Mouse (Mus musculus) embryonic facial prominence, embryonic 10.5 days (tissue): ENCODE measurements around the gene Glt6d1. TPM values are rescaled to one million over a fixed set of nuclear protein-coding genes. Genes with fewer than 3 reads are reported as not detected.

Experiments
- DNase-seq: peaks from one replicate; pipeline ENCODE4 v3.0.0-alpha.2; 2017; ENCODE audit warnings: low spot score
- H3K27ac ChIP-seq: fragments of 300-500 bp; sonication (generic); replicated peaks from 2 replicates; pipeline ENCODE4 v1.5.1; 2016; ENCODE audit warnings: mild to moderate bottlenecking
- H3K27me3 ChIP-seq: fragments of 300-500 bp; sonication (generic); replicated peaks from 2 replicates; pipeline ENCODE4 v1.6.1; 2016; ENCODE audit warnings: low read depth, mild to moderate bottlenecking; ENCODE audit not compliant: poor library complexity, severe bottlenecking
- H3K36me3 ChIP-seq: fragments of 300-500 bp; sonication (generic); replicated peaks from 2 replicates; pipeline ENCODE4 v1.6.1; 2016; ENCODE audit warnings: mild to moderate bottlenecking, moderate library complexity
- H3K4me1 ChIP-seq: fragments of 300-500 bp; sonication (generic); 2 replicates; pipeline ENCODE4 v1.6.1; 2016
- H3K4me3 ChIP-seq: fragments of 300-500 bp; sonication (generic); 2 replicates; pipeline ENCODE4 v1.5.1; 2016; ENCODE audit warnings: mild to moderate bottlenecking, moderate library complexity
- H3K9me3 ChIP-seq: fragments of 300-500 bp; sonication (generic); 2 replicates; pipeline ENCODE4 v1.6.1; 2016; ENCODE audit warnings: mild to moderate bottlenecking
- WGBS: fragments of 180-500 bp; shearing (Covaris S2); methylation state at CpG from one replicate; pipeline ENCODE4 v1.1.7; 2016; 5-methylcytosine and 5-hydroxymethylcytosine counted together
- polyA plus RNA-seq: library from polyadenylated mRNA; unstranded; fragments of >200 nt; fragmentation: Nextera tagmentation; extraction: Ambion mirVana; gene quantifications from 2 replicates; pipeline ENCODE4 v1.2.1, GENCODE M21; 2016

The Glt6d1 gene
- polyA plus RNA-seq, 1 experiment from 2014 or later = not detected

DNA sequence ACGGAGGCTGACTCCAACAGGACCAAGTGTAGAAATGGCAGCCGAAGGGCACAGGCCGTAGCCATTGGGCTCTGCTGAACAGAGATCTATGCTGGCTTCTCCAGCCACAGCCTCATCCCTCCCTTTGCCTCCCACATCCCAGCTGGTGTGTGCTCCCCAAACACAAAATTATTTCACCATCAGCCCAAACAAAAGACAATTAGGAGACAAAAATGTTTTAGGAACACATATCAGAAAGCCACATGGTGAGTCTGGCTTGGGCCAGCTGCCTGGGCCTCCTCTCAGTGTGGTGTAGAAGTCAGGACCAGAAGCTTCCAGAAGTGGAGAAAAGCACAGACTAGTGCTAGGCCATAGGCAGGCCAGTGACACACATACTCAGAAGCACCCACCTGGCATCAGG, 28.4 kb upstream of the Glt6d1 start:
- Histone ChIP-seq H3K9me3 (no peaks in the 10 kb centered on the region), H3K4me1 (0 out of 2 replicates have a peak, but pooled peaks cover 7% of the 10 kb centered on the region), H3K4me3 (no peak overlapping the region), H3K27ac (no peak overlapping the region), H3K27me3 (no peaks in the 10 kb centered on the region), H3K36me3 (no peaks in the 10 kb centered on the region)
- DNase-seq = no peak
- 89% methylated on average over 3 of the region's 3 CpGs for WGBS

DNA sequence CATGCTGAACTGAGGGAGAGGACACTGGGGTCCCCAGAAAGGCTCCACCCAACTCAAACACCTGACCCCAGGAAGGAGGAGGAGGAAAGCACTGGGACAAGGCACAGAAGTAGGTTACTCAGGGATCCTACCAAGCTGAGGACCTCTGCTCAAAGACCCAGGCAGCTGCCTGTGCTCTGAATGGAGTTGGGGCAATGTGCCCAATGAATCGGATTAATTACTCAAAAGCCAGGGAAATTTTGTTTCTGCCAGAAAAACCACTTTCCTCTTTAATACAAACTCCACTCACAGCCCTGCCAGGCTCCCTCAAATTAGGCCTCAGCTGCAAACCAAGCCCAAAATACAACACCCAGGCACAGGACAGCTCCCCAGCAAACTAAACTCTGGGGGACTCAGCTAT, 27.1 kb upstream of the Glt6d1 start:
- H3K9me3 ChIP-seq = no peaks in the 10 kb centered on the region
- H3K4me3 ChIP-seq = no peak overlapping the region
- DNase-seq = no peak
- H3K36me3 ChIP-seq = no peaks in the 10 kb centered on the region
- 0 out of 2 replicates have a peak, but pooled peaks cover 10% of the 10 kb centered on the region for H3K4me1 ChIP-seq
- H3K27ac ChIP-seq = no peak overlapping the region
- WGBS = 84% methylated on average over 1 of the region's 1 CpGs
- no peaks in the 10 kb centered on the region for H3K27me3 ChIP-seq

DNA sequence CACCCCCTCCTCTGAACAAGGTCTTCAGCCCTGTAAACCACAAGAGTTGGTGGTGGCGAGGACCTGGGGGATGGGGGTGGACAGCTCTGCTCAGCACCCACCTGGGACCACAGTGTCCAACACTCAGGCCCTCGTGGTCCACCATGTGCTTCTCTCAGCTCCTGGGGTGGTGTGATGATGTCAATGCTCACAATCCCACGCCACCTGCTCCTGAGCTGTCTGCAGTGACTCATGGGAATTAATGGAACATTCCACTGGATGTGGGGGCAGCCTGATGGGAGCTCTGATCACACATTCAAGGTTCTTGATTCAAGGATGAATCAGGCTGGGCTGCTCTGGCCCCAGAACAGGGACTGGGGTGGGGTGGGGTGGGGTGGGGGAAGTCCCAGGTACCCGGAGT, 26.5 kb upstream of the Glt6d1 start:
- no peak overlapping the region for H3K27ac ChIP-seq
- no peak overlapping the region for H3K4me3 ChIP-seq
- no peaks in the 10 kb centered on the region for H3K27me3 ChIP-seq
- H3K4me1 ChIP-seq = 0 out of 2 replicates have a peak, but pooled peaks cover 10% of the 10 kb centered on the region
- WGBS = 80% methylated on average over 4 of the region's 4 CpGs
- no peaks in the 10 kb centered on the region for H3K9me3 ChIP-seq
- no peak for DNase-seq
- no peaks in the 10 kb centered on the region for H3K36me3 ChIP-seq

DNA sequence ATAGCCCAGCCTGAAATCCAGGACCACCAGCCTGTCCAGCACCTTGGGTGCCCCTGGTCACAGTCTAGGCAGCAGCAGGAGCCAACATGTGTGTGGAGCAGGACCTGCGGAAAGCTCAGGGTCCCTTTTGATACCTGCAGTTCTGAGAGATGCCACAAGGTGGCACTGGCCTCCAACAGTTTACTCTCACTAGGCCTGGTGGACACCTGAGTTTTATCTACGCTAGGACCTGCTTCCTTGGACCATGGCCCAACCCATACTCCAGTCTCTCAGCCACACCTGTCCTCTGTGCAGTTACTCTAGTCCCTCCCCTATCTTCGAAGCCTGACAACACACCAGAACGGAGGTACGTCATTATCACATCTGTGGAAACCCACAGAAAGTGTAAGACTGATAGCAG, 20.6 kb upstream of the Glt6d1 start:
- Histone ChIP-seq H3K27me3 (no peaks in the 10 kb centered on the region), H3K4me1 (0 out of 2 replicates have a peak, but pooled peaks cover 10% of the 10 kb centered on the region), H3K27ac (no peak overlapping the region), H3K36me3 (no peaks in the 10 kb centered on the region), H3K4me3 (no peak overlapping the region), H3K9me3 (no peaks in the 10 kb centered on the region)
- WGBS = 50% methylated on average over 5 of the region's 5 CpGs
- peak; percentile 78 for DNase-seq

DNA sequence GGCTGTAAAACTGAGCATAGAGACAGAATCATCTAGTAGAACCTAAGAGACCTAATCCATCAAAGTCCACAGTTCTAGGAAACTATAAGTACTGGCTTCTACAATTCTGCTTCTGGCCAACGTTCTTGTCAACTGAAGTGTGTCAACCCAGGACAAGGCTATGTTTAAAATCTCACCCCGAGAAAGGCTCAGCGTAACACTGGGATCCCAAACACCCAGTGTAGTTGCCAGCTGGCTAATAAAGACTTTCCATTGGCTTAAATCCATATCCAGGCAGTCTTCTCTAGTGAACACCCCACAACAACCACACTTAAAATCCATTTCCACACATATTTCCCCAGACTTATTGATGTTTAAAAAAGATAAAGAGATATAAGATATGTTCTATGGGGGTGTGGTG, 15.1 kb upstream of the Glt6d1 start:
- WGBS = 92% methylated on average over 3 of the region's 3 CpGs
- H3K9me3 ChIP-seq = no peaks in the 10 kb centered on the region
- no peak for DNase-seq
- H3K4me3 ChIP-seq = no peak overlapping the region
- H3K27me3 ChIP-seq = no peaks in the 10 kb centered on the region
- H3K36me3 ChIP-seq = no peaks in the 10 kb centered on the region
- no peaks in the 10 kb centered on the region for H3K4me1 ChIP-seq
- no peak overlapping the region for H3K27ac ChIP-seq

DNA sequence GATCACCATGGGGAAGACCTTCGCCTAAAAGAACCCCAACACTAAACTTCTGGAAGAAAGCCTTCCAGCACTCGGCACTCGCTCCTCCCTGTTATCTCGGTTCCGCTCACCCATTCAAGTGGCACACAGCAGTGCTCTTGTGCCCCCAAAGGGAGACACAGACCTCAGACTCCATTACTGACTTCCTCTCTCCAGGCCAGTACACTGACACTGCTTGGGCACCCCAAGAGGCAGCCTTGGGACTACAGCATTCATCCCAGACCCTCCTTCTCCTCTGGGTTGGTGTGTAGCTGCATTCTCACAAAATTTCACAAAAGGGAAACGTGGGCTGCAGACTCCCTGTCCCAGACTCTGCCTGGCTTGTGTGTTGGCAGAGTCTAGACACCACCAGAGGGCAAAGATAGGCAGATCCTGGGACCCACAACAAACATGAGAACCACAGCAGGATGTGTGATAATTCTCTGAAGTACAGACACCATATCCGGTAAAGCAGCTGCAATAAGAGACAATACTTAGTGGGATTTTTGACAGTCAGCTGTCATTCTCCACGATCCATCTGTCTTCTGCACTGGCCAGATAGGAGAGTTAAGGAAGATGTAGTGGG, 12.8 kb upstream of the Glt6d1 start:
- Histone ChIP-seq H3K27me3 (no peaks in the 10 kb centered on the region), H3K4me1 (no peaks in the 10 kb centered on the region), H3K9me3 (no peaks in the 10 kb centered on the region), H3K27ac (no peak overlapping the region), H3K4me3 (no peak overlapping the region), H3K36me3 (no peaks in the 10 kb centered on the region)
- 79% methylated on average over 8 of the region's 8 CpGs for WGBS
- no peak for DNase-seq

DNA sequence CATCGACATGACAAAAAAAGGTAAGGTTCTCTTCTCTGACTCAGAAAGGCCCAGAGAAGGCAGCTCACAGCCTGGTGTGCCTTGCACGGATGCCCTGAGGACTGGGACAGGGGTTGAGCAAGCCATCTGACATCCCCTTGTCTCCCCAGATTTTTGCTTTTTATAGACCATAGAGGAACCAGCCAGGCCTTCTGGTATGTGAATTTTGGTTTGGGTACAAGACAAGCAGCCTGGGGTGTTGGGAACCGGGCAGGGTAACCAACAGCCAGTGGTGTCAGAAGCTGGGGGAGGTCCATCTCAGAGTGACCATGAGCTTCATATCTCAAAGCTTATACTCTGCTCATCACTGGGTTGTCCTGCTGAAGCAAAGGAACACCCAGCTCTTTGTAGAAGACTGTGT, 9.1 kb upstream of the Glt6d1 start:
- WGBS = 79% methylated on average over 3 of the region's 3 CpGs
- Histone ChIP-seq H3K36me3 (no peaks in the 10 kb centered on the region), H3K27ac (no peak overlapping the region), H3K4me1 (no peaks in the 10 kb centered on the region), H3K9me3 (no peaks in the 10 kb centered on the region), H3K27me3 (no peaks in the 10 kb centered on the region), H3K4me3 (no peak overlapping the region)
- no peak for DNase-seq

DNA sequence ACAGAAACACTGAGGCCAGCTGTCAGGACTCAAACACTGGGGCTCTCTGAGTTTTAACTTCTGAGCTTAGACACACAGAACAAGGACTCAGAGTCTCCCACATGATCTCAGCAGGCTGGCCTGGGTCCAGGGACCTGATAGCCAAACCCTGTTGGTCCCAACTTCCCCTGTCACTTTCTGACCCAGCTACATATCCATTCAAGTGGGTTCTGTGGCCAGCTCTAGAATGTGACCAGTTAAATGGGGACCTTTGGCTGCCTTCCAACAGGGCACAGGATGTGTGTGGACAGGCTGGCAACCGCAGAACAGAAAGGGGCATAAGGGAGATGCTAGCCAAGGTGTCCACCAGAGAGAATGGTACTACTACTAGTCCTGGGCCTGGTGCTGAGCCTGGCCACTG, 7.2 kb upstream of the Glt6d1 start, which contains the start of gene Lcn9:
Gene Lcn9, plus strand, starts transcription at position 348 of the 400 bp plus-strand sequence.
- 91% methylated on average over 1 of the region's 1 CpGs for WGBS
- Histone ChIP-seq H3K27me3 (no peaks in the 10 kb centered on the region), H3K4me3 (no peak within 1 kb of the TSS), H3K27ac (no peak within 1 kb of the TSS), H3K36me3 (no peaks in the 10 kb centered on the region), H3K9me3 (no peaks in the 10 kb centered on the region), H3K4me1 (no peaks in the 10 kb centered on the region)
- no peak for DNase-seq

DNA sequence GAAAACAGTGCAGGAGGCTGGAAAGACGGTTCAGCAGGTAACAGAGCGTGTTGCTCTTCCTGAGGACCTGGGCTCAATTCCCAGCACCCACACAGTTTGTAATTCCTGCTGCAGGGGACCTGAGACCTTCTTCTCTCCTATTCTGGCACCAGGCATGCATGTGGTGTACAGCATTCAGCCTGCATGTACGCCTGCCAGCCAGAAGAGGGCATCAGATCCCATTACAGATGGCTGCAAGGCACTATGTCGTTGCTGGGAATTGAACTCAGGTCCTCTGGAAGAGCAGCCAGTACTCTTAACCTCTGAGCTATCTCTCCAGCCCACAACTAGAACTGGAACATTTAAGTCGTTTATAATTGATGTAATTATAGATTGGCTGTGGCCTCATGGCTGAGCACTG, 2.3 kb downstream of the Glt6d1 start:
- Histone ChIP-seq H3K4me1 (no peaks in the 10 kb centered on the region), H3K27me3 (no peaks in the 10 kb centered on the region), H3K9me3 (no peaks in the 10 kb centered on the region), H3K36me3 (no peaks in the 10 kb centered on the region), H3K27ac (no peak overlapping the region), H3K4me3 (no peak overlapping the region)
- no peak for DNase-seq
- 73% methylated on average over 5 of the region's 5 CpGs for WGBS

DNA sequence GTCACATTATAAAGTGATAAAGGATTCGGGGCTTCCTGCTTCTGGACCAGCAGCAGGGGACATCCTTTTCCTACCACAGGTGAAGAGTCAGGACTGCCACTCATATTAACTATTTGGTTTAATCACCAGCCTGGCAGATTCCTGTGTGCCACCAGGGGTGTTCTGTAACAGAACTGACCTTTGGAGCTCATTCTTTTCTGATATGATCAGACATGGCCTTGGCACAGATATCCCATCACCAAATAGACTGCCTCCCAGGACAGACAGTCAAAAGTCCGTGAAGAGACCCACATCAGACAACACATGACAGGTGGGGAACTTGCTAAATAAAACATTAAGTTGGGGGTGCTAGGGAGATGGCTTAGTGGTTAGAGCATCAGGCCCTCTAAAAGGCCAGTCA, 3.9 kb downstream of the Glt6d1 start:
- Histone ChIP-seq H3K27me3 (no peaks in the 10 kb centered on the region), H3K27ac (no peak overlapping the region), H3K4me3 (no peak overlapping the region), H3K4me1 (no peaks in the 10 kb centered on the region), H3K9me3 (no peaks in the 10 kb centered on the region), H3K36me3 (no peaks in the 10 kb centered on the region)
- DNase-seq = no peak
- WGBS = 79% methylated on average over 2 of the region's 2 CpGs

DNA sequence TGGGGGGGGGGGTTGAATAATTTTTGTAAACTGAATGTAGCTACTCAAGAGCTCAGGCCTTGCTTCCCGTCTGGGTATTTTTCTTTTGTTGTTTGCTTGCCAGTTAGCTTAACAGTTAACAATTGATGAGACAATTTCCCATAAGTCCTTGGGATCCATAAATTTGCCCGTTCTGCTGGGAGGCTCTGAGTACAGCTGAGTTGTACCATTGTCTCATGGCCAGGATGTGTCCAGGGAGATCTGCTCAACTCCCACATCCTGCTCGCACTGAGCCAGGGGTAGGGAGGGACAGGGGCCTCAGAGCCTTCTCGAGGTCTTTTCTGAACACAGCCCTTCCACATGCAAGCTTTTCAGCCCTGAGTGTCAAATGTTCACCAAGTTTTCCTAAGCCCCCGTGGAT, 17.6 kb downstream of the Glt6d1 start:
- no peak for DNase-seq
- Histone ChIP-seq H3K4me3 (no peak overlapping the region), H3K27ac (no peak overlapping the region), H3K36me3 (no peaks in the 10 kb centered on the region), H3K9me3 (no peaks in the 10 kb centered on the region), H3K27me3 (no peaks in the 10 kb centered on the region), H3K4me1 (no peaks in the 10 kb centered on the region)
- WGBS = 59% methylated on average over 5 of the region's 5 CpGs

DNA sequence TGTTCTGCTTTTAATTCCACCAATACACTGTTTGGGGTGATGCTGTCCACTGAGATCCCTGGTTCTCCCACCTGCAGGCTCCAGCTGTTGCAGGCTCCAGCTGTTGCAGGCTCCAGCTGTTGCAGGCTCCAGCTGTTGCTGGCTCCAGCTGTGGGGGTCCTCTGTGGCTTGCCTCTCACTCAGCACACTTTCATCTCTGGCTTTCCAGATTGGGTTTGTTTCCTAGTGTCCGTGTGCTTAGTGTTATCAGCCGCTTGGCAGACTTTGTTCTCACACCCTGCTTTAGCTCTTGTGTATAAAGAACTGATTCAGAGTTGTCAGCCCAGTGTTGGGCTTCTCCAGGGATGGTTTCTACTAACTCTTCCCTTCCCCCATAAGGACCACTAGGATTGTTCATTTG, 18.0 kb downstream of the Glt6d1 start:
- no peaks in the 10 kb centered on the region for H3K27me3 ChIP-seq
- H3K4me1 ChIP-seq = no peaks in the 10 kb centered on the region
- no peaks in the 10 kb centered on the region for H3K9me3 ChIP-seq
- WGBS = 63% methylated on average over 2 of the region's 2 CpGs
- H3K4me3 ChIP-seq = no peak overlapping the region
- no peaks in the 10 kb centered on the region for H3K36me3 ChIP-seq
- no peak overlapping the region for H3K27ac ChIP-seq
- DNase-seq = no peak

DNA sequence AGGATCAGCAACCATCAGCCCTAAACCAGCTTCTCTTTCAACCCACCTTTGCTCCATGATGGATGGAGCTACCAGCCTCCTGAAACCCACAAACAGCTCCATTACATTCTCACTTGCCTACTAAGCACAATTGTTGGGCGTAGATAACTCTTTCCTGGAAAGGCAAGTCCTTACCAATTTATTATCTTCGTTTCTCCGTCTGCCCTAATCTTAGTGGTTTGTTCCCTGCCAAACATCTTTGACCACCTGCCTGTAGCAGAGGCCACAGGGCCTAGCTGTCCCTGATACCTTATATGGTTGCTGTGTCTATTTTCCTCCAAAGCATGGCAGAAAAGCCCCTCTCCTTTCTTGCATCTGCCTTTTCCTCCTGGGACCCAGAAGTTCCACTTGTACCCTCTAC, 26.6 kb downstream of the Glt6d1 start:
- WGBS = 84% methylated on average over 3 of the region's 3 CpGs
- DNase-seq = no peak
- Histone ChIP-seq H3K27ac (no peak overlapping the region), H3K27me3 (no peaks in the 10 kb centered on the region), H3K4me1 (peaks cover 14% of the 10 kb centered on the region), H3K4me3 (no peak overlapping the region), H3K36me3 (no peaks in the 10 kb centered on the region), H3K9me3 (no peaks in the 10 kb centered on the region)
